Mouse (Mus musculus) left cerebral cortex, postnatal 25 days (tissue): ENCODE results near the gene Actg2. TPM values are rescaled to one million over a fixed set of nuclear protein-coding genes. Genes with fewer than 3 reads are reported as not detected.

Experiments
- DNase-seq, 2 experiments: peaks; one replicate each; pipeline ENCODE4 v3.0.0; 2022; ENCODE audit warnings: low spot score in 2 of 2, mixed read lengths in 1 of 2
- intact Hi-C: fragments of 180-260 bp; cut with DNase I; formaldehyde crosslinking; loops from one replicate; pipeline ENCODE4 v1.15.1; 2025
- total RNA-seq, 2 experiments: library from RNA; stranded (reverse); gene quantifications; 2 replicates each; pipeline ENCODE4 v1.2.3; 2021

Actg2 gene
- total RNA-seq, 2 experiments from 2014 or later = not detected

GRCm38 (mm10) chr6:83487298-83487697 is 48.8 kb downstream of the Actg2 start:
- no peak for DNase-seq
- intact Hi-C loops = no loop called here

- DNase-seq = no peak
- intact Hi-C loops = no loop called here
These were observed 50.2 kb downstream of the Actg2 start for GRCm38 (mm10) chr6:83485854-83486253.

- no peak for DNase-seq
- intact Hi-C loops = no loop called here
These were observed 52.3 kb downstream of the Actg2 start for GRCm38 (mm10) chr6:83483776-83484175.

- intact Hi-C loops = no loop called here
- DNase-seq = no peak
These were observed 53.5 kb downstream of the Actg2 start for GRCm38 (mm10) chr6:83482418-83483085.

- no peak for DNase-seq
- intact Hi-C loops = no loop called here
These were observed 55.9 kb downstream of the Actg2 start for GRCm38 (mm10) chr6:83480019-83480655.

- intact Hi-C loops = no loop called here
- DNase-seq = no peak
These were observed 56.9 kb downstream of the Actg2 start for GRCm38 (mm10) chr6:83479193-83479592.

- no peak for DNase-seq
These were observed 57.4 kb downstream of the Actg2 start for GRCm38 (mm10) chr6:83478628-83479027.

GRCm38 (mm10) chr6:83478217-83478616 is 57.8 kb downstream of the Actg2 start:
- intact Hi-C loops = no loop called here
- DNase-seq = no peak

More at GRCm38 (mm10) chr6:83478628-83479027, 57.4 kb downstream of the Actg2 start:
- intact Hi-C loops = no loop called here

GRCm38 (mm10) chr6:83475431-83475830 is 60.6 kb downstream of the Actg2 start:
- intact Hi-C loops = no loop called here
- no peak for DNase-seq

- intact Hi-C loops = no loop called here
- DNase-seq = no peak
These were observed 62.8 kb downstream of the Actg2 start for GRCm38 (mm10) chr6:83473240-83473639.

- DNase-seq = no peak
- intact Hi-C loops = no loop called here
These were observed 64.3 kb downstream of the Actg2 start for GRCm38 (mm10) chr6:83471739-83472138.

GRCm38 (mm10) chr6:83464011-83464410 is 72.1 kb downstream of the Actg2 start:
- intact Hi-C loops = no loop called here
- no peak for DNase-seq

Other genes starting within 250 kb of the Actg2 start
- 1 to 10 TPM; 5.0 to 6.3 TPM for gene Mthfd2, start 210.4 kb downstream of the Actg2 start, total RNA-seq
- gene Mob1a, start 210.2 kb downstream of the Actg2 start, total RNA-seq = 10 to 100 TPM; 20.0 to 20.2 TPM
- gene Bola3, start 187.1 kb downstream of the Actg2 start, total RNA-seq = 10 to 100 TPM; 52.3 to 56.5 TPM
- gene Tet3, start 77.2 kb downstream of the Actg2 start, total RNA-seq = 10 to 100 TPM; 86.4 to 87.3 TPM
- gene Dguok, start 29.3 kb downstream of the Actg2 start, total RNA-seq = 10 to 100 TPM; 23.3 to 25.3 TPM
- 10 to 100 TPM; 31.1 to 31.6 TPM for gene Stambp, start 36.5 kb upstream of the Actg2 start, total RNA-seq
- not detected for gene Clec4f, start 119.9 kb upstream of the Actg2 start, total RNA-seq
- not detected for gene Cd207, start 141.6 kb upstream of the Actg2 start, total RNA-seq
- not detected for gene Vax2, start 175.0 kb upstream of the Actg2 start, total RNA-seq
- not detected for gene Atp6v1b1, start 206.7 kb upstream of the Actg2 start, total RNA-seq
- gene Ankrd53, start 226.4 kb upstream of the Actg2 start, total RNA-seq = not detected
- 10 to 100 TPM; 46.4 to 53.6 TPM for gene Tex261, start 239.5 kb upstream of the Actg2 start, total RNA-seq